Mouse (Mus musculus) cerebellum, postnatal 14 days (tissue): ENCODE results near the gene Prkca.
A peak's percentile ranks its signal among the peaks of the same experiment; 100 is the strongest.

ENCODE experiments used
- DNase-seq, 2 experiments: peaks; one replicate each; pipeline ENCODE4 v3.0.0; 2021; ENCODE audit warnings: mixed read lengths in 2 of 2

The Prkca gene

DNA sequence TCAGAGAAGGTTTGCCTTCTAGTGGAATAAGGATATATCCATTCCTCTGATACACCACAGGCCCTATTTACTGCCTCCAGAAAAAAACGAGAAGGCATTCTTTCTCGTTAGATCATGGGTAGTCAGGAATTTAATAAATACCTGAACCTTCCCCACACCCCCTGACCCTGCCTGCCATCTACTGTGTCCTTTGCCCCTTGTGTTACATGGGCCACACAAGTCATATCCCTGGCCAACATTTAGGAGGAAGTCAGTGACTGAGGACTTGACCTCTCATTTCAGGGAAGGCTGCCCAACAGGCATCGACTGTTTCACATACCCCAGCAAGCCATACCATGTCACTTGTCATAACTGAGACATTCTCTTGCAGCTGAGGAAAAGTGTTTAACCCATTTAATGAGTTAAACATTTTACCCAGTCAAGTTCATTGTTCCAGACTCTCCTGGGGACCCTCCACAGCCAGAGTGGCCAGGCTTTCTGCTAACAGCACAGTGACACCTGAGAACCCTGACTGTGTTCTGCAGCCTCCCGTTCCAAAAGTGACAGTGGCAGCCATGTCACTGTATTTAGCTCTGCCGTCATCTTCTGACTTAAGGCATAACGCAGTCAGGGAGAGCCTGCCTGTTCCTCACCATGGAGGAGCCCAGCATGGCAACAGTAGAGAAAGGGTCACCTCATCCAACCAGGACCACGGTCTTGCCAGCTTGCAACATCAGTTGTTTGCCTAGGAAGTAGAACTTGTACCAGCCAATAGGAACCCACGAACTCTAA, 114.4 kb downstream of the Prkca start:
- DNase-seq = no peak

- DNase-seq = no peak
Measured at GRCm38 (mm10) chr11:108228497-108228896, 115.2 kb downstream of the Prkca start.

DNA sequence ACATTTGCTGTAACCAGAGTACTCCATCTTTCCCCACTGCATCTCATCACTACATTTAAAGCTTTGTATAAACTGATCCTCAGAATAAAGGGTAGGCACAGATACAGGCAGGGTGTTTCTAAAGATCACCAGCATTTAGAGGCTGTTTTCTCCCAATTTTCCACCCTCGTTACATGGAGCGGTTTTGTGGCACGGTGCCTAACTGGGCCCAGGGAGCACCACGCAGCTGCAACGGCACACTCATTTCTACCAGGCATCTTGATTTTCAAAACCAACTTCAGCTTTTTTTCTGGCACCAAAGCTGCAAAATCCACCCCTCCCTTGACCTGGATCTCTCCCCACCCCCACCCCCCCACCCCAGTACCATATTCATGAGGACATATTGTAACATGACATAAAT, 117.5 kb downstream of the Prkca start:
- peak in 1 of 2 experiments; percentile 26 for DNase-seq

GRCm38 (mm10) chr11:108224233-108224973, 119.3 kb downstream of the Prkca start:
- DNase-seq = peak; percentile 44 to 66

DNA sequence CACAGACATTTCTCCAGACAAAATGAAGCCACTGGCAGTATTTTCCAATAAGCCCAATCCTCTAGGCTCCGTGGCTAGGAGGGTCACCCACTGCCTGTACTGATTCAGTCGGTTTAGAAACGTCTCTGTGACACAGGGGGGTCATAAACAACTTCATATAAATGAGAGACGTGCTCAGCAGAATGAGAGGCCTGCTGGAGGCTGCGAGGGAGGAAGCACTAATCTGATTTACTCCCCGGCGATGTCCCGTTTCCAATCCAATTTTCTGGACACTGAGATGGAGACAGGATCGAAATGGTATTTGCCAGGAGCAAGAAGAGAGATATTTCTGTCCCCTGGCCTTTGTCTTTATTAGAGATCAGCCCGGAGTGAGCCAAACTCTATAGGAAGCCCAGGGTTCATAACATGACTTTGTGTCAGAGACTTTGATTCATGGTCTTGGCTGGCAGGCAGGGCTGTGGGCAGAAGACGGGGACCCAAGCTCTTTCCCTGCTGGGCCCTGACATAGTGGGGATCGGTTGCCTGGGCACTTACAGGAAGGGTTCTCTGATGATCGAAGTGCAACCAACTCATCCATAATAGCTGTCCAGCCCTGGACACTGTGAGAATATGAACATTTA, 120.0 kb downstream of the Prkca start:
- peak in 1 of 2 experiments; percentile 69 for DNase-seq

DNA sequence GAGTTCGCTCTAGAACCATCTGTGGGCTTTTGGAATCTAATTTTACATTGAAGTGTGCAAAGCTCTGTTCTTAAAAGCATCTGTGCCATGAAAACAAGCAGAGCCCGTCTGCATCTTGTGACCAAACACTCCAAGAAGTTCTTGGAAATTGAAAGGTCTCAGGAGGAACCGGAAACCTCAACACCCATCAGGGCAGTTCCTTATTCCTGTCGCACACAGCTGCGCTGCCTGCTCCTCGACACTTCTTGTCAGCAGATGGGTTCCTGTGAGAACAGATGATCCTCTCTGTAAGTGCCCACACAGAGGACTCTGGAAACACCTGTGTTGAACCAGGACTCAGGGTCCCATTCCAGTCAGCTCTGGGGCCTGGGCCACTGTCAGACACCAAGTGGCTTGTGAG, 120.6 kb downstream of the Prkca start:
- DNase-seq = peak in 1 of 2 experiments; percentile 35

DNA sequence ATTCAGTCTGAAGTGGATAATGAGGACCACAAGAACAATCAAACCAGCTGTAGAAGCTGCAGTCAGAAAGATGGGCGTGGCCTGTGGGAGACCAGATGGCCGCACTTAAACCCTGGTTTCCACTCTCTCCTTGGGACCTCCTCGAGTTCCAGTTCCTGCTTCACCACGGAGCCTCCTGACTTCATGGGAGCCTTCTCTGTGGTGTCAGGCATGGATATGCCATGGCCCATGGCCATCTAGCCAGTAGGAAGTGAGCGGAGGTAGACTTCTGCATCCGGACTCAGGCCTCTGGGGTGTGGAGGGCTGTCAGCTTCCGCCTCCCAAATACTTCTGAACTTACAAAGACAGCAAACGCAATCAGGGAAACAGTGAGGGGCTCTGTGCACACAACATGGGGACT, 121.1 kb downstream of the Prkca start:
- DNase-seq = peak in 1 of 2 experiments; percentile 35

- peak; percentile 75 to 90 for DNase-seq
Measured at GRCm38 (mm10) chr11:108222026-108222425, 121.7 kb downstream of the Prkca start.

GRCm38 (mm10) chr11:108221124-108221835, 122.4 kb downstream of the Prkca start:
- peak in 1 of 2 experiments; percentile 65 for DNase-seq

DNA sequence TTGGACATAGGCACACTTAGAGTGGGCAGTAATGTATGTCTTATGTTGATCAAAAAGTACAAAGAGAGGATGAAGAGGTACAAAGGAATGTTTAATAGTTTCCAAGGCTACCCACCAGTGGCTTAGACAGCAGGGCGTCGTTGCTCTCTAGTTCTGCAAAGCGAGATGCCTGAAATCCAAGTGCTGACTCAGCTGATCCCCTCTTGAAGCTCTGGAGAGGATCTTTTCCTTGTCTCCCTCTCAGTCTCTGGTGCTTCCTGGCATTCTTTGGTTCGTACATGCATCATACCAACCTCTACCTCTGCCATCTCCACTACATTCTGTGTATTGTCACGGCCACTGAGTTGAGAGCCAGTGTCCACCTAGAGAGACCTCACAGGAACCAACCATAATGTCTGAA, 123.1 kb downstream of the Prkca start:
- no peak for DNase-seq

DNA sequence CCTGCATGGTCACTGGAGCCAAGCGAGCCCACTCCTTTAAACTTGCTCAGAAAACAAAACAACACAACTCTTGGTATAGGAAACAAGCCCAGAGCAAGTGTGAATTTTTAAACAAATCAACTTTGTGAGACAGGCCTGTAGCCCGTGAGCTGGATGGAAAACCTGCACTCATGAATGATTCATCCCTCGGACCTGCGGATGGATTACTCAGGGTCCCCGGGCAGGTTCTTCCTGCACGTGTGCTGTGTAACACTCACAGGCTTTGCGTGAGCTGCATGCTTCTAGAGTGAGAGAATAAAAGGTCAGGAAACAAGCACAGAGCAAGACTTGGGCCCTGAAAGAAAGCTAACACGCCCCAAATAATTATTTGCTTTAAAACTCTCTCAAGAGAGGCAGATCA, 126.7 kb downstream of the Prkca start:
- DNase-seq = no peak

DNA sequence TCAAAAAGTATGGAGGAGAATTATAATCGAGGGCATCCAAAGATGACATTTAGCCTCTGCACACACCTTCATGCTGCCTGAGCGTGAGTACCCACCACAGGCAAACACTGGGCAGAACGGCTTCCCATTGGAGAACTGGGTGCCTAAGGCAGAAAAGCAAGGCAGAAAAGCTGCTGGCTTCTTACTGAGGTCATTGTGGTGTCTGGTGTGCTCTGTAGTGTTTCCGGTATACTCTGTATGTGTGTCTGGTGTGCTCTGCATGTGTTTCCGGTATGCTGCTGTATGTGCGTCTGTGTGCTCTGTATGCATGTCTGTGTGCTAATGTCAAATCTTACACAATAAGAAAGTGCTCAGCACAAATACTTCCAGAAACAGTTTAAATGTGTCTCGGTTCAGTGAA, 127.7 kb downstream of the Prkca start:
- no peak for DNase-seq

DNA sequence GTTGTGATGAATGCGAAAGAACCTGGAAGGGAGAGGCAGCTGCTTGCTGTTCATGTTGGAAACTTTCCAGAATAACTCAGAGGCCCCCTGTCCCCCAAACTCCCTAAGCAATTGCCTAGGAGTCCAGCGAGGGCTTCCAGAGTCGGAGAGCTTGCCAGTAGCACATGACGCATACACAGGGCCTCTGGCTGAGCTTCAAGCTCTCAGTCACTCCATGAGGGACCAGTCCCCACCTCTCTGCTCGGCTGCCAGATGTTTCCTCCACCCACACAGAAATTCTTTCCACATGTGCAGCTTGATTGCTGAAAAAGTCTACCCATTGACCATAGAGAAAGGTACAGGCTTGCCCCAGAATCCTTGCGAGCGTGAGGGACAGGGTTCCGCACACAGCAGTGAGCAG, 128.3 kb downstream of the Prkca start:
- peak in 1 of 2 experiments; percentile 28 for DNase-seq

DNA sequence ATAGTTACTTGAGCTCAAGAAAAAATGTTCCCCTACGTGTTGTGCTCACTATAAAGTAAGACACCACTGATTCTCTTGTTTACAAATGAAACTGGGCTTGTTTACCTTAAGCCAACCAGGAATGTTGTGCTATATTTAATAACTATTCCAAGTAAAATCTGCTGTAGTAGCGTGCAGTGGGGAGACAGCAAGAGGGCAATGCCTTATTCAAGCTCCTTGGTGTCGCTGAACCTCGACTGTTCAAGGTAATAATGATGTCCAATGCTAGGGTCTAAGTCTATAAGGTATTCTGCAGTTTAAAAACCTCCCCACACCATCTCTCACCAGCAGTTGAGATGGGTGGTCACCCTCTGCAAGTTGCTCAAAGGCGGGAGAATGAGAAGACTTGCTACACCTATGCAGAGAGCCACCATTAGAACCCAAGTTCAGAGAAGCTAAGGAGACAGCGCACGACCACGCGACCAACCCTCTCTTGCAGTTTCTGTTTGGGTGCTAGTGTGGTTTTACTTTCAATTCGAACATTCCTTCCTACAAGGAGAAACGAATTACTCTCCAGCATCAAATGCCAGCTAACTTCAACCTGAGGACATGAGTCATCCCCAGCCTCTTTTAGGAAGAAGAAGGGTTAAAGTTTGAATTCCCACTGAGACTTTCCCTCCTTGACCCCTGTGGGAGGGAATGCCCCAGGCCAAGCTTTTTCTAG, 129.1 kb downstream of the Prkca start:
- no peak for DNase-seq

- no peak for DNase-seq
Measured at GRCm38 (mm10) chr11:108213783-108214182, 129.9 kb downstream of the Prkca start.

GRCm38 (mm10) chr11:108212638-108213037, 131.1 kb downstream of the Prkca start:
- no peak for DNase-seq

- no peak for DNase-seq
Measured at GRCm38 (mm10) chr11:108212030-108212429, 131.7 kb downstream of the Prkca start.

DNA sequence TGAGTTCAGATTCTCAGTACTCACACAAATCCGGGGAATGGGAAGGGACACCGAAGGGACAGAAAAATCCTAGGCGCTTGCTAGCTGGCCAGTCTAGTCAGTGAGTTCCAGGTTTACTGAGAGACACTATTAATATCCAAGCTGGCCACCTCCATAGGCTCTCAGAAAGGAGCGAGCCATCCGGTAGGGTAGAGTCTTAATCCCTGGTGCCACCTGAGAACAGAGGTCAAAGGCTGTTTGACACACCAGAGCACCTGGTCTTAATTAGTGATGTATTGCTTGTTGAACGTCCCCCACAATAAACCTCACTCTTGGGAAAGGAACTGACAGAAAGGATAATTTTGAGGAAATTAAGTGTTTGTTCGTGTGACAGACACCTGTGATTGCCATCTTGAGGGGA, 133.0 kb downstream of the Prkca start:
- no peak for DNase-seq

DNA sequence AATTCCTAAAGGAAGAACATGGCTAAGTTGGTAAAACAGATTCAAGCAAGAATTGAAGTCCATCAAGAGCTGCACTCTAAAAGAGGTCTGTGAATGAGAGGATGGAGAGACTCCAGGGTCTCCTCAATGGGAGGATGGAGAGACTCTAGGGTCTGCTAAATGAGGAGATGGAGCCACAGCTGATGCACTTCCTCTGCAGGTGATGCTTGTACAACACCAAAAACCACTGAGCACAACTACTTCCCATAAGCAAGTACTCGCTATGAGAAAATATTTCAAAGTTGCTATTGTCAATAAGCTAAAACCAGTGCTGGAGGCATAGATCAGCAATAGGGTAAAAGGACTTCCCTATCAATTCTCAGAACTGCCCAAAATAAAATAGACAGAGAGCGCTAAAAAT, 137.1 kb downstream of the Prkca start:
- DNase-seq = no peak

DNA sequence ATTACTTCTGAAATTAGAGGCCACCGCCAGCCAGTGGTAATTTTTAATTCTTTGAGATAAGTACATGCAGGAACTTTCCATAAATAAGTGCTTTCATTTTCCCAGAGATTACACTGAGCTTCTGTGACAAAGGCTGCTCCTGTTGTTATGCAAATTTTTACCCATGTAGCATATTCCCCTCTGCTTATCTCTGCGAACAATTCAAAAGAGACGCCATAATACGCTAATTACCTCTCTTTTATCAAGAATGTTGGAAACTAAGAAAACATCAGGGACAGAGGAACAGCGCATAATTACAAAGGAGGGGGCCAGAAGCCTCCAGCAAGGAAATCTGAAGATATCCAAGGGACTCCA, 138.9 kb downstream of the Prkca start:
- DNase-seq = no peak

GRCm38 (mm10) chr11:108204202-108204894, 139.4 kb downstream of the Prkca start:
- DNase-seq = no peak

GRCm38 (mm10) chr11:108202835-108203234, 140.9 kb downstream of the Prkca start:
- no peak for DNase-seq
